Mouse (Mus musculus) lung, postnatal 10 days (tissue): ENCODE measurements at regions not wholly inside any gene's neighbourhood (a gene's known extent, or its start where the extent isn't known, plus 50 kb on each side); places are given as distances from the start of the nearest gene placed in this dataset.
A peak's percentile ranks its signal among the peaks of the same experiment; 100 is the strongest.

Experiments used
- DNase-seq: peaks from one replicate; pipeline ENCODE4 v3.0.0; 2021

DNA sequence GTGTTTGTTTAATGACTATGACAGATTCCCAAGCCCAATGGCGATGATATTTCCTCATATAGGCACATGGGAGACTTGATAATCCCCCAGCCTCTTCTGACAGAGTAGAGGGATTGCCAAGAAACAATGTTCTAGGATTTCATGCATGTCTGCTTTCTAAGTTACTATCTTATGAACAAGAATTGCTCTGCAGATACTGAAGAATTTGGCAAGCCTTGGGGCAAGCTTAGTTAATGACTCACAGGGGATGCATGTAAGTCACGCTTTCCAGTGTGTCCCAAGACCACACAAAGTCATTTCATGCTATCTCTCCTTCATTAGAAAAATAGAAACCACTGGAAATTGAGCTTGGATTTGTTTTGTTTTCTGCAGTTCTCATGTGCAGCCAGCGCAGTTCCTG, 376.2 kb downstream of the Dcdc2c start:
- no peak for DNase-seq

DNA sequence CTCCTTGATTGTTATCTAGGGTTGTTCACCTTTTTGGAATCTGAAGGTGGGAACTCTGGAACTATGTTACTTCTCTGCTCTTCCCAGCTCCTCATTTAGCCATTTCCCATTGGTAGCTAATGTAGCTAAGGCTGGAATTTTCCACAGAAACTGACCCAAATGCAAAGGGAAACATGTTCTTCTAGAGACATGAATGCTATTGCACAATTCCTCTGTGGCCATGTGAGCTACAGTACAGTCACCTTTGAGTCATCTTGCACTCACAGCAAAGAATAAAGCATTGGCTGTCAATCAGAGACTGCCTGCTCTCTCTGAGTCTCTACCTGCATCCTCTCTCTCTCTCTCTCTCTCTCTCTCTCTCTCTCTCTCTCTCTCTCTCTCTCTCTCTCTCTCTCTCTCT, 378.1 kb downstream of the Dcdc2c start:
- no peak for DNase-seq

DNA sequence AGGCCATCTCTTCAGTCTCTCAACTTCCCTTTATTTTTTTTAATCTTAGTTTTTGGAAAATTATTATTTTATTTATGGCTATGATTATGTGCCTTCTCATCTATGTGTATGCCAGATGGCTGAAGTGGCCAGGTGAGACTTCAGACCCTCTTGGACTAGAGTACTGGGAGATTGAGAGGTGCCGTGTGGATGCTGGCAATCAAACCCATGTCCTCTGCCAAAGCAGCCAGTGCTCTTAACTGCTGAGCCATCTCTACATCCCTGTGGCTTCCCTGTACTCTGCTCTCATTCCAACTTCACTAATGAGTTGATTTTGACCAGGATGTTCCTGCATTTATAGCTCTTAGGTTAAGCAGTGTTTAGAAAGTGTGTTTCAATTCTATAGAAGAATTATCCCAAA, 393.4 kb downstream of the Dcdc2c start:
- DNase-seq, result no peak

DNA sequence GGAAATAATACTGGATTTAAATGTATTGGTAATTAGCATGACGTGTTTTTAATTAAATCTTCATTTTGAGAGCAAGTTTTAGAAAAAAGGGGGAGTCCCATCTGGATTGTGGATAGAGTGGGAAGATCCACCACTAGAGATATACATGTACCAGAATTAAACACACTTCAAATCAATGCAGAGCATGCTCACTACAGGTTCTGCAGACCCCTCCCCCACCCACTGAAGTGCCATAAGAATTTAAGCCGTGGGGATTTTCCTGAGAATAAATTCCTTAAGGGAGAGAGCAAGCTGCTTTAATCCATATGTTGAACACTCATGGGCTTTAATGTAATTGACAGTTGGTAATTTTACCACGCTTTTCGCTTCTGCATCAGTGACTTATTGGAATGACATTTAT, 401.4 kb downstream of the Dcdc2c start:
- DNase-seq, result no peak

DNA sequence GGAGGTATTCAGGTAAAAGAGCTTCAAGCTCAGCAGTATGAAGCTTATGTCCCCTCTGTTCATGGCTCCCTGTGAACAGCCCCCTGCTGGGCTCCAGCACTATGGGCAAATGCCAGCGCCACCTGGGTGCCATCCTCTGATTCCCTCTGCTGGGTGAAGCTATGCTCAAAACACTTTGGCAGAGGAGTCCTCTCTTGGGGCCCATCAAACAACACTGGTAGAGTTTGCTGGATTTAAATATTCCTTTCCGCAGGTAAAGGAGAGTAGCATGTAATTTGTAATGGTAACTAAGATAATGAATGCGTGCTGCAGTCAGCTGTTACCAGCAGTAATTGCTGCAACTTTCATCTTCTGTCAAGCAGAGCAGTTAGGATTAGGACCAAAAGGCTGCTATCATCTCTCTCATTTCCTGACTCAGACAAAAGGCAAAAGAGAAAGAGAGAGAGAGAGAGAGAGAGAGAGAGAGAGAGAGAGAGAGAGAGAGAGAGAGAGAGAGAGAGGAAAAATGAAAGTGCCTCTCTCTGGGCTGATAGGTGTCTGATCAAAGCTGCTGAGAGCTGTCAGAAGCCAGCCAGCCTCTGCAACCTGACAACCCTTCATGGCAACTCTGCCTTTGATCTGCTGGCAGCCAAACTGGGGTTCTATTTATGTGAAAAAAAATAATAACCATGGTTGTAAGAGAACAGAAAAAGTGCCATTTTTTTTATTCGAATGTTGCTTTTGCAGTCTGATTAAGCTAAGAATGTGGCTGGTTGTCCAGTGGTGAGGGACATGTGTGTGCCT, 416.2 kb downstream of the Dcdc2c start:
- no peak for DNase-seq

GRCm38 (mm10) chr12:28122766-28123165, 429.4 kb downstream of the Dcdc2c start:
- DNase-seq, result no peak

DNA sequence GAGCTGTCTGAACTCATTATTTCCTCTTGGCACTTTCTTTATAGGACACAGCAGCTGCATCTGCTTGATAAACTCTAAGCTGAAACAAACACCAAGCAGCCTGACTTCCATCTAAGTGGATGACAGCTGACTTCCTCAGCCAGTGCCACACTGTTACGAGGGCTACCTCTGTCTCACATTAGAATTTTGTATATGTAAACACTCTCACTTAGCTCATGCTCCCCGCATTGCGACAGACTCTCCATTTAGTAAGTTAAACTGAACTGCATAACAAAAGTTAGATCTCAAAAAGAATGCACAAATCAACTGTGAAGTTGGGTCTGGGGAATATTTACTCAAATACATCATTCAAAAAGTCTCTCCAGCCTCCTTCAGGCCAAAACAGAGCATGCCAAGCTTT, 432.1 kb downstream of the Dcdc2c start:
- peak; percentile 39 for DNase-seq

- DNase-seq, result no peak
Measured at GRCm38 (mm10) chr12:28090673-28091072, 461.5 kb downstream of the Dcdc2c start.

DNA sequence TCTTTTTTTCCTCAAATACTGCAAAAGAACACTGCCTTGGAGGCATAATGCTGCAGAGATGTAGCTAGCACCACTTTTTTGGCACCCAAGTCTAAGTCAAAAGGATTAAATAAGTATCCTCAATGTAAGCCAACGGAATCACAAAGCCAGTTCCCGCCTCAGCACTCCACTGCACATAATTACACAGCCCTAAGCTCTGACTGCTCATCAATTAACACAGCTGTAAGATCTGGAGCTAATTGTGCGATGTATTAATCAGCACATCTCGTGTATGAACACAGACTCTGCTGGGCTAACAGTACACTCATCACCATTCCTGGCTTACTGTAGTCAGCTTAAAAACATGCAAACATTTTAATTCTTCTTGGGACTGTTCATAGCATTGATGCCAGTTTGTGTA, 466.7 kb downstream of the Dcdc2c start:
- no peak for DNase-seq

- no peak for DNase-seq
Measured at GRCm38 (mm10) chr12:28076606-28077005, 475.6 kb downstream of the Dcdc2c start.

DNA sequence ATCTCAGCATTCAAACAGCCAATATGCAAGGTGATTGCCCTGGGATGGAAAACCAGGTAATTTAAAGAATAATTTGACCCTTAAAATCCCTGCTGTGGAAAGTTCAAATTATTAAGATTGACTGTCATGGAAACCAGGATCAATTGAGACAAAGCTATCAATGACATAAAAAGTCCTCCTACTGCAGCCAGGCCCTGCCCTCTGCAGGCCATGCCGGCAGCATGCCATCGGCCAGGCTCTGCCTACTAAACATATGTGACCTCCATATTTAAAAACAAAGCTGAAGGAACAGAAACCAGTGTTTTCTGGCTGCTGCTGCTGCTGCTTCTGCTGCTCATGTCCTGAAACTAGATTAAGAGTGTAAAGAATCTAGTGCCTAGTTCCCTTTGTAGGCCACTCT, 483.6 kb downstream of the Dcdc2c start:
- DNase-seq, result no peak

DNA sequence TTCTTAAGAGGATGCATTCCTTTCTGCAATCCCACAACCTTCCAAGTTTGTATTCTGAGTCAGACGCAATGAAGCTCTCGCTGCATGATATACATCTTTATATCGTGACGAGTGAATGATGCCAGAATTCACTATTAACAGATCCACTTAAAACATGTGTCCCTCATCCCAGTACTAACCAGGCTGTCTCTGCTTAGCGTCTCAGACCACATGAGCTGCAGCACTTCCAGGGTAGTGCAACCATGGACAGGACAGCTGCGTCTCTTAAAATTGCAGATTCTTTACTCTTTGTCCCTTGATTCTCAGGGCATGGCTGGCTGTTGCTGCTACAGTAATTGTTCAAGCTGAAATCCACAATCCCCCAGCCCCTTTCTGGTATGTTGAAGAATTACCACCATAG, 491.9 kb downstream of the Dcdc2c start:
- DNase-seq, result no peak

DNA sequence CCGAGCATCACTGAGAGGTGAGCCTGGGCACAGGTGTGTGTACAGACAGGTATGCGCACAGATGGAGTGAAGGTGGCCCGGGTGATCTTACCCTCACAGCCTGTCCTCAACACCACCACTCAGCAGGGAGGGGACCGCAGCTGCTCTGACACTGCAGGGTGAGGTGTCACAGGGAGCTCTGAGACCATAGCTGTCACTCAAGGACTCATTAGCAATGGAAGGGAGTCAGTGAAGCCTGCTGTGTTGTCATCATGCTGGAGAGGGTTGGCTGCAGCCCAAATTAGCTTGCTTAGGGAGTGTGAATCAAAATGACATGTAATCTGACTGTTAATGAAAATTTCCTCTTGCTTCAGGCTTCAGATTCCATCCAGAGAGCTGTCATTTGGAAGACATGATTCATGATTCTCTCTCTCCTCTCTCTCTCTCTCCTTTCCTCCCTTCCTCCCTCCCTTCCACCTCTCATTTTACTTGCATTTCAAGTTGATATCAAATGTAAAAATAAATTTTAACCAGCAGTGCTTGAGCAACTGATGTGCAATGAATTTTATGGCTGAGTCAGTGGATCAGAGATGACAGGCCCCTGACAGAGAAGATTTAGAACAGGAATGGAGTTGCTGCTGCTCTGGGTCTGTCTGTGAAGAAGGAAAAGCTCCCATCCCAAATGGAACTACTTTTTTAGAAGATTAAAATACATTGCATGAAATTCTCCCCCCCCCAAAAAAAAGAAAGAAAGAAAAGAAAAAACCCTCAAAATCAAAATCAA, 496.5 kb downstream of the Dcdc2c start:
- peak; percentile 15 for DNase-seq

- no peak for DNase-seq
Measured at GRCm38 (mm10) chr12:28054444-28054843, 497.8 kb downstream of the Dcdc2c start.

DNA sequence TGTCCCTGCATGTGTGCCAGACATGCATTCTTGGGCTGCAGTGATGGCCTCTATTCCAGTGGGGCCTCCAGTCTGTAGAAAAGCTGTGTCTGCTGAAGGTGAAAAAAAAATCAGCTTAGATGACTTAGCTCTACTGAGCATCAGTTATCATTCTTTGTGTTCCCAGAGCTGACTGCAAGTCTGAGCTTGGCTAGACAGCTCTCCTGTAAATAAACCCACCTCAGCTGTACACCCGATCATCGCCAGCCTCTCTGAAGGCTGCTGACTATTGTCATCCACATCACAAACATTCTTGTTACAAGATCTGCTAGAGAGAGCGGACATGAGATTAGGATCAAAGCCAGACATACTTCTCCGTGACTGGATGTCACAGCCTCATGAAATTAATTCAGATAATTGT, 504.2 kb downstream of the Dcdc2c start:
- DNase-seq, result no peak

DNA sequence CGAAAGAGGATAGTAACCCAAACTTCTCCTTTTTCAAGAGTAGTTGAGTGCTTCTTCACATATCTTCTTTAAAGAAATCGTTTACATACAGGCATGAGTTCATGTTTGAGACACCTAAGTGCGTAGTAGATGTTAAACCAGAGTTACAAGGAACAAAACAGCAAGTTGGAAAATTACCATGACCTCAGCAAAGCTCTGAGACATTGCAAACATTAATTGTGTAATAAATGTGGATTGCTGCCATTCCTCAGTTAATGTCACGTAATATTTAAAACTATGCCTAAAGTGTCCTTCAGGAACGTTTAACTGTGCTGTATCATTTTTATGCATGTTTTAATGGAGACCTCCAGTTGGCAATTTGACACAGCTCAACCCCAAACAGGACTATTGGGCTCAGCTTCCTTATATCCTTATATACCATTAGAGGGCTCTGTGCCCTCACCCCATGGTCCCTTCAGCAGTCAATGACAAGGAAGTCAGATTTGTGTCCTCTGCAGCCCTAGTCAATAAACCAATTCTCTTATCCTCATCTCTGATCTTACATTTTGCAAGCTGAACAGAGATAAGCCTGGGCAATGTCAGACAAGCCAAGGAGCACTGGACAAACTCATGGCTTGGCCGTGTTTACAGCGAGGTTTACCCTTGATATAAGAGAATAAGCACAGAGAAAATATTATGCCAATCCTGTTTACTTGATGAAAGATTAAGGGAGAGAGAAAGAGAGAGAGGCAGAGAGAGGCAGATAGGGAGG, 513.9 kb downstream of the Dcdc2c start:
- no peak for DNase-seq

DNA sequence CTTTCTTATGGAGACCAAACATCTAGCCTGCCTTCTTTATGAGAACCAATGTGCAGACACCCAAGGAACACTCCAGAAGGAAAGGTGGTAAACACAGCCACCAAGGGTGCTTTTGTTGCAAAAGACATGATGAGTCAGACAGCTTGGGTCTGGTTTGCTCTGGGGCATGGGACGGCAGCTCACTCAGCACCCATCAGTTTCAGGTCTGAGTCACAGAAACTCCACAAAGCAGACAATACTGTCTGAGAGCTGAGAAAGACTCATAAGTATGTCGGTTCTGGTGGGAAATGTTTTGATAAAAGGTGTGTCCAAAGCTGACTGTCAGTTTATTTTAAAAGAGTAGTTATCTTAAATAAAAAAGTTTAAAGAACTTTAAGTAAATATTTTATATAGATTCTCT, 553.0 kb downstream of the Dcdc2c start:
- no peak for DNase-seq

DNA sequence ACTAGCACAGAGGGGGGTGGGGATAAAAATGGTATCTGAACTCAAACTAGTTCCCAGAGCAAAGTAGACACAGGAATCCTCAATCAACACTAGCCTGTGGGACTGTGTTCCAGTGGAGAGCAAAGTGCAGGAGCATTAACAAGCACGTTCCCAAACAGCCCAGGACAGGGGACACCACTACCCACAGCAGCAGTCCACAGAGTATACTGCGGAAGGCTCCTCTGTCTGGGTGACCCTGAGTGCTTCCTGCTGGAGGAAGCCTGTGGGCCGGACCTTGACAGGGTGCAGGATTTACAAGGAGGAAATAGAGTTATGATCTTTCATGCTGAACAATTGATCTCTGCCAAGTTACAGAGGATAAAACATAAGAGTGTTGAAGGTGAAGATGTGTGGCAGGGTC, 560.0 kb downstream of the Dcdc2c start:
- no peak for DNase-seq

DNA sequence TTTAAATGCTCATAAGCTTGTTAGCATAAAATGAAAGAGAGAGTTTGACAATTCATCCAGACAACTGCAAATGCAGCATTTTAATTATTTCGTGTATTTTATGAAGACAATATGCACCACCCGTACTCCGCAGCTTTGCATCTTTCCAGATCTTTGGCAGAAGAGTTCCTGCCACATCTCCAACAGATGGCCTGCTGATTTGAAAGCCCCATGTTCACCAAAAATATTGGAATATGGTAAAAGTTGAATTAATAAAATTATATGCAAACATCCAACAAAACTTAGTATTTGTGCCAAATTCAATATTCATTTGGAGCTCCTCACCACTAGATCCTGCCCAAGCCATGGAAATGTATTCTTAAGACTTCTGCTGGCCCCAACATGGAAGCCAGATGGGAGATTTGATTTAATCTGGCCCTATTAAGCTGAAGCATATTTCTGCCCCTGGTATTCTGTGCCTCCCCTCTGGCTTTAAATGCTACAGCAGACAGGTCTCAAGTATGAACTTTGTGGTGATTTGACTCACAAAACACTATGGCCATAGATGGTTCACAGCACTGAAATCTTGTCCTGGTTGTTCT, 567.8 kb downstream of the Dcdc2c start:
- no peak for DNase-seq

- DNase-seq, result no peak
Measured at GRCm38 (mm10) chr12:27978257-27978931, 573.8 kb downstream of the Dcdc2c start.

- no peak for DNase-seq
Measured at GRCm38 (mm10) chr12:27977548-27978256, 574.5 kb downstream of the Dcdc2c start.

GRCm38 (mm10) chr12:27962908-27963307, 589.3 kb downstream of the Dcdc2c start:
- no peak for DNase-seq
